Mouse (Mus musculus) small intestine, adult 2 months (tissue): ENCODE data around the gene Slc16a3. TPM values are rescaled to one million over a fixed set of nuclear protein-coding genes. Genes with fewer than 3 reads are reported as not detected.

Source experiments
- H3K27ac ChIP-seq: fragments of 200-500 bp; 2 replicates; pipeline ENCODE4 v1.5.1; 2012; ENCODE audit warnings: low read depth, low read length, control low read depth, inconsistent platforms; ENCODE audit not compliant: insufficient read depth
- H3K27me3 ChIP-seq: fragments of 200-500 bp; 2 replicates; pipeline ENCODE4 v1.6.1; 2012; ENCODE audit warnings: mild to moderate bottlenecking, moderate library complexity, low read length, inconsistent platforms; ENCODE audit not compliant: control insufficient read depth, insufficient read depth
- H3K36me3 ChIP-seq: fragments of 200-500 bp; 2 replicates; pipeline ENCODE4 v1.6.1; 2012; ENCODE audit warnings: mild to moderate bottlenecking, low read length, control low read depth, inconsistent platforms; ENCODE audit not compliant: control insufficient read depth, insufficient read depth
- H3K4me1 ChIP-seq: fragments of 200-500 bp; 2 replicates; pipeline ENCODE4 v1.6.1; 2012; ENCODE audit warnings: low read length, inconsistent platforms, mixed read lengths; ENCODE audit not compliant: control insufficient read depth, insufficient read depth, insufficient read length
- H3K4me3 ChIP-seq: fragments of 200-500 bp; 2 replicates; pipeline ENCODE4 v1.5.1; 2012; ENCODE audit warnings: low read depth, mild to moderate bottlenecking, control low read depth, inconsistent platforms, low read length, moderate library complexity
- CTCF ChIP-seq: fragments of 200-500 bp; IDR thresholded peaks from 2 replicates; pipeline ENCODE4 v1.5.1; 2012; ENCODE audit warnings: low read depth, mild to moderate bottlenecking, control low read depth, inconsistent platforms, low read length, moderate library complexity, mixed read lengths; ENCODE audit not compliant: insufficient replicate concordance, insufficient read length; ENCODE audit errors: extremely low read depth
- POLR2A ChIP-seq: fragments of 200-500 bp; IDR thresholded peaks from 2 replicates; pipeline ENCODE4 v1.6.1; 2012; ENCODE audit warnings: low read depth, mild to moderate bottlenecking, control low read depth, inconsistent platforms, low read length, moderate library complexity
- WGBS: fragments of 180-500 bp; shearing (Covaris S2); methylation state at CpG from one replicate; pipeline ENCODE4 v1.1.7; 2018; 5-methylcytosine and 5-hydroxymethylcytosine counted together
- polyA plus RNA-seq: library from polyadenylated mRNA; depleted of rRNA; stranded (reverse); fragments of >200 nt; gene quantifications from 2 replicates; pipeline ENCODE4 v1.2.3, GENCODE M21; 2012

Slc16a3 gene
- polyA plus RNA-seq, 1 experiment = 68.9 TPM

DNA sequence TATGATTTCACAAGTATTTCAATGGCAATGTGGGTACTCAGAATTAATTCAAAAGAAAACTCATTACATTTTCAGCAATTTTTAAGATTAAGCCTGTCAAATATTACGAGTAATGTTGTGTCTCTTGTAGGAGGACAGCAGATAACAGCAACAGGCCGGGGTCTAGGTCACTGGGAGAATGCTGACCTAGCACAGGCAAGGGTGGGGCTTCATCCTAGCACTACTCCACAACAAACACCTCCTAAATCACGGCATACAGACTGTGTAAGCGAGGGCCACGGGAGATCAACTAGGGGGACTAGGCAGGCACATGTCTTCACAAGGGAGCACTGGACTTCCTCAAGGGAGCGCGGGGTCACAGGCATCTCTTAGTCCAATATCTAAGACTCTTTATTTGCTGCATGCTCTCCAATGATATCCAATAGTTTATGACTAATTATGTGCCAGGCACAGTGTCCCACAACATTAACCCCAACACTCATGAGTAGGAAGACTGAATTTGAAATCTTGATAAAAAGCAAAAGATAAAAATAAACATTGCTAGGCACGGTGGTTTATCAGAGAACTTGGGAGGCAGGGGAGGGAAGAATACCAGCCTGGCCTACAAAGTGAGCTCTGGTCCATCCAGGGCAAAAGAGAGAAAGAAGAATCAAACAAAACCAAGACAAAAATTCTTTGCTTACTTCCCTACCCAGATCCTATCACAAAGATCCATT is 31.6 kb downstream of the Slc16a3 start:
- Histone ChIP-seq H3K27ac (peak overlapping the region; percentile 3; the same call in 1 of the 2 replicates), H3K4me1 (peaks cover 25% of the 10 kb centered on the region; the same call in 1 of the 2 replicates), H3K4me3 (no peak overlapping the region), H3K36me3 (peaks cover 47% of the 10 kb centered on the region), H3K27me3 (no peaks in the 10 kb centered on the region)
- WGBS = 48% methylated on average over 8 of the region's 8 CpGs
- TF ChIP-seq CTCF = no peak
- no peak for TF ChIP-seq POLR2A

DNA sequence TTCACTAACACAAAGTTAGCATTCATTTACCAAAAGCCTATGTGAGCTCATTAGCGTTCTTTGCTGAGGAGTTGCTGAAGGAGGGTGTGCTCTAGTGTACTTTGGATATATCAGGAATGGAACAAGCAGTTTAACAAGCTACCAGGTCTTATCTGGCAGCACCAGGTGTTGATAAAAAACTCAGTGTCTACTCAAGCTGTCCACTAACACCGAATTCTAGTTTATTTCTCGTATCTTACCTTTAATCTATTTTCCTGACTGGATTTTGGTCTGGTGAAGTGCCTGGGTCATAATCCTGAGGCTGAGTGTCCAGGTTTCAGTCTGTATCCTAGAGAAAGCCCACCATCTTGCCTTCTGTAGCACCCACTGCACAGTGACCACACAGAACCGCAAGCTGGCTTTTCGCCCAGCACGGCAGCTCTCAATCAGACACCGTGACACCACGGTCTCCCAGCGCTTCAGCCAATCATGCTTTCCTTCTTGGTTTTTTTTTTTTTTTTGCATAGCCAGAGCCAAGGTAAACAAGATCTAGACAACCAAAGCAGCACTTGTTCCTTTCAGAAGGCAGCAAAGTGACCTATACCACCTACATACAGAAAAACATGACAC is 32.3 kb downstream of the Slc16a3 start:
- no peaks in the 10 kb centered on the region for H3K27me3 ChIP-seq
- 16% methylated on average over 9 of the region's 9 CpGs for WGBS
- peaks cover 45% of the 10 kb centered on the region for H3K36me3 ChIP-seq
- H3K4me3 ChIP-seq = no peak overlapping the region
- TF ChIP-seq POLR2A (no peak), CTCF (no peak)
- peak overlapping the region; percentile 56 for H3K27ac ChIP-seq
- H3K4me1 ChIP-seq = peaks cover 31% of the 10 kb centered on the region; the same call in 1 of the 2 replicates

DNA sequence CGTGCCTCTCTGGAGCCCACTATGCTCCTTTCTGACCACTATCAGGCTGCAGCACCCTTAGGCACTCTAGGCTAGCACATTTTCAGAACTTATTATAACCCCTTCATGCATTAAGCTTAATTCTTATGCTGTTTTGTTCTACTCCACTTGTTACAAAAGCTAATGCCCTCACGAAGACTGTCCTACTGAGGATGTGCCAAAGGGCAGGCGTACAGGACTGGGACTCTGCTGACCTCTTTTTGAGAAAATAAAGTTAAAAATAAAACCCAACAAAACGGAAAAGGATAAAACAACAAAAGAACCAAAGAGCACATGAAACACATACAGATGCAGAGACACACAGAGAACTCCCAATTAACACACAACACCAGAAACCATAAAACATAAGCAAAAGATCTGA is 33.4 kb downstream of the Slc16a3 start:
- Histone ChIP-seq H3K27me3 (no peaks in the 10 kb centered on the region), H3K27ac (no peak overlapping the region), H3K4me1 (peaks cover 32% of the 10 kb centered on the region; the same call in 1 of the 2 replicates), H3K4me3 (no peak overlapping the region), H3K36me3 (peaks cover 47% of the 10 kb centered on the region)
- TF ChIP-seq POLR2A (no peak), CTCF (no peak)
- 76% methylated on average over 4 of the region's 4 CpGs for WGBS

DNA sequence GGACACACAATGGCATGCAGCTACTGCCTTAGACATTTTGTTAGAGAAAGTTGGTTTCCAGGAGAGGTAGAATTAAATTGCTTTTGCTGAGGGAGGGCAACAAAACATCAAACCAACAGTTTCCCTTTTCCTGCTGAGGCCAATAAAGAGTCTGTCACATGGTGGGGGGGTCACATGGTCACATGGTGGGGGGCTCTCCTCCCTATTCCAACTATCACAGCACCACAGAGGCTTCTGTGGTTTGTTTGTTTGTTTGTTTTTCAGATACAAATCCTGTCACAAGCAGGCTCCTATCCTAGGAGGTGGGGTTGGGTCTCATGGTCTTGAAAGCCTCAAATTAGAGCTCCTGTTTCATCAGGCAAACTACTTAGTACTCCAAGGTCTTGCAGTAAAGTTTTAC is 34.2 kb downstream of the Slc16a3 start:
- Histone ChIP-seq H3K4me3 (no peak overlapping the region), H3K27me3 (no peaks in the 10 kb centered on the region), H3K4me1 (peaks cover 32% of the 10 kb centered on the region; the same call in 1 of the 2 replicates), H3K27ac (no peak overlapping the region), H3K36me3 (peaks cover 47% of the 10 kb centered on the region)
- TF ChIP-seq CTCF (no peak), POLR2A (no peak)

DNA sequence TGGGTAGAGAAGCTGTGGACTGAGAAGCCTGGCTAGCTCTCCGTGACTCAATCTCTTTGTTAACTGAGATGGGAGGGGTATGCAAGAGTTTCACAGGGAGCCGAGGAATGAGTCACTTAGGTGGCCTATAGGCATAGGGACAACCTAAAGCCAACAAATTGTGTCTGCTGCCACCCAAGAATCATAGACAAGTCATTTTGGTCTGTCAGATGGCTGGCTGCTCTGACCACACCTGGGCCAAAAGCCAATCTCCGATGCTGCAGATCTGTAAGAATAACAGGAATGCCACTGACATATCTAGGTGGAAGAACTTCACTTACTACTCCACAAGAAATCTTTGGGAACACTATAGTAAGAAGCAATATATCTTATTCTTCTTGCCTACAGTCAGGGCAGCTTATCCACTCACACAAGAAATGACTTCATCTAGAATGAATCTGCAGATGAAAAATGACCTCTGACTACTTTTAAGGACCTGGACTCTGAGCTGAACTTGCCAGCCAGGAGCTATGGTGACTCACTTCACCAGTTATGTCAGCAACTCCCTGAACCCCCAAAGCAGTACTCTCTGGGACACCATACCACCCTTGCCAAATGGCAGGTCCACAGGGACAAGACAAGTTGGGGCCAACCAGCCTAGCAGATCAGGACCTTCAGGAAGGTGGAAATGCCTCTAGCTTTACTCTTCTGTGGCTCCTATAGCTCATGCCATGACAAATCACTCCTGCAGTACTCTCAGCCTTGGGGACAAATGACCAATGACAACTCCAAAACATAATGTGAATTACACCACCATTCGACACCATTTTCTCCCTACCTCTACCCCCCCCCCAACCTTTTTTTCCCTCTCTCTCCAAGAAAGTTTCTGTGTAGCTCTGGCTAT is 36.4 kb downstream of the Slc16a3 start:
- 53% methylated on average over 4 of the region's 4 CpGs for WGBS
- Histone ChIP-seq H3K27ac (peak overlapping the region; percentile 89), H3K4me3 (no peak overlapping the region), H3K36me3 (peaks cover 34% of the 10 kb centered on the region), H3K27me3 (no peaks in the 10 kb centered on the region), H3K4me1 (peaks cover 35% of the 10 kb centered on the region; the same call in 1 of the 2 replicates)
- no peak for TF ChIP-seq CTCF
- no peak for TF ChIP-seq POLR2A

DNA sequence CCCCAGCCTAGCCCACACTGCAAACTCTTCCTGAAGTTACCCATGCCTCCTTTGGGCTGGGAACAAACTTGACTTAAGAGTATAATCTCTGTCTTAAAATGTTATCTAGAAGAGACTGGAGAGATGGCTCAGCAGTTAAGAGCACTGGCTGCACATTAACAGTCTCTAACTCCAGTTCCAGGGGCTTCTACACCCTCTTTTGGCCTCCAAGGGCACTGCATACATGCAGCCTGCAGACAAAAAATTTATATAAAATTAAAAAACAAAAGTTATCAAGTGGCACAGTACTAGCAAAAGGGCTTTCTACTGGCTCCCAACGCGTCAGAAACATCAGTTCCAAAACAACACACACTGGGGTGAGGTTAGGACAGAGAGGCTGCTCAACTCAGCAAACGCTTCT is 39.3 kb downstream of the Slc16a3 start:
- peaks cover 32% of the 10 kb centered on the region for H3K4me1 ChIP-seq
- peaks cover 18% of the 10 kb centered on the region for H3K36me3 ChIP-seq
- TF ChIP-seq CTCF = no peak
- no peak for TF ChIP-seq POLR2A
- H3K4me3 ChIP-seq = no peak overlapping the region
- H3K27me3 ChIP-seq = no peaks in the 10 kb centered on the region
- 54% methylated on average over 3 of the region's 3 CpGs for WGBS
- H3K27ac ChIP-seq = no peak overlapping the region
